Mouse (Mus musculus): Measurements from ENCODE around the gene Atoh8.

Gene Atoh8

DNA sequence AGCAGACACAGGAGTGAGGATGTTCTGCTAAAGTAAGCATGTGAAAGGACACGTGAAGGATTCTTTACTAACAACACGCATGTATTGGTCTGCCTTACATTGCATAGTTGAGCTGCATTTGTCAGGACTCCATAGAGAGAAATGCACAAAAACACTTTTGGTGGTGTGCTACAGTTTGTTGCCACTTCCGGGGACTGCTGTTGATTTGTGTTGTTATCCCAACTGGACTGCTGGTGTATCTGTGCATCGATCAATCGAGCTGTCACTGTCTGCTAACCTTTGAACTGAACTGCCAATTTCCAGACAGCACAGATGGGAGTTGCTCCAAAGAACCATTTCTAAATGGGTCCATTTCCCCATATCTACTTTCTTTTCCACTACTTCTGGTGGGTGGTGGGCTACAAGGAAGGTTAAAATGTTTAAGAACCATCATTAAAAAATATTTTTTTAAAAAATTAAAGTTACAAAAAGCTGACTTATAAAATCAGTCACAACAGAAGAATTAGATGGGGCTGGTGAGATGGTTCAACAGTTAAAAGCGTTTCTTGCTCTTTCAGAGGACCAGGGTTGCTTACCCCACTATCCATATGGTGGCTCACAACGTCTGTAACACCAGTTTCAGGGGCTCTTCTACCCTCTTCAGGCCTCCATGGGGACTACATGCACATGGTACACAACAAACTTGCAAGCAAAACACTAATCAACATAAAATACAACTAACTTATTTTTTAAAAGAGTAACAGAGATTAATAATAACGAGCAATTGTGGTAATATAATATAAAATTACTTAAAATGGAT, 76.2 kb downstream of the Atoh8 start:
- no peak for DNase-seq (ENCODE audit: low spot score in 2 of 2)
